Mouse (Mus musculus): Measurements from ENCODE around the gene Soat1. TPM values are rescaled to one million over a fixed set of nuclear protein-coding genes. Genes with fewer than 3 reads are reported as not detected.

The Soat1 gene
- polyA plus RNA-seq, 1 experiment from 2014 or later = 29.4 TPM

- 93% methylated on average over 12 of the region's 12 CpGs for WGBS
- Histone ChIP-seq H3K9me3 (replicated peaks) (no peaks in the 10 kb centered on the region), H3K4me3 (no peak overlapping the region), H3K36me3 (peaks cover 63% of the 10 kb centered on the region), H3K4me1 (no peaks in the 10 kb centered on the region), H3K27ac (replicated peaks) (no peak overlapping the region), H3K27me3 (ENCODE audit: low read depth, poor library complexity, severe bottlenecking) (no peaks in the 10 kb centered on the region)
- no peak for DNase-seq (ENCODE audit: low spot score)
Measured at GRCm38 (mm10) chr1:156442266-156442665, 31.9 kb downstream of the Soat1 start.

- no peak for DNase-seq (ENCODE audit: low spot score)
- Histone ChIP-seq H3K4me1 (no peaks in the 10 kb centered on the region), H3K9me3 (replicated peaks) (no peaks in the 10 kb centered on the region), H3K27me3 (ENCODE audit: low read depth, poor library complexity, severe bottlenecking) (no peaks in the 10 kb centered on the region), H3K4me3 (no peak overlapping the region), H3K27ac (replicated peaks) (no peak overlapping the region), H3K36me3 (peaks cover 92% of the 10 kb centered on the region)
- WGBS = 94% methylated on average over 5 of the region's 5 CpGs
Measured at GRCm38 (mm10) chr1:156437726-156438125, 36.4 kb downstream of the Soat1 start.

- WGBS = 94% methylated on average over 8 of the region's 8 CpGs
- Histone ChIP-seq H3K4me3 (no peak overlapping the region), H3K27ac (replicated peaks) (no peak overlapping the region), H3K4me1 (no peaks in the 10 kb centered on the region), H3K27me3 (ENCODE audit: low read depth, poor library complexity, severe bottlenecking) (no peaks in the 10 kb centered on the region), H3K9me3 (replicated peaks) (no peaks in the 10 kb centered on the region), H3K36me3 (peaks cover 96% of the 10 kb centered on the region)
- no peak for DNase-seq (ENCODE audit: low spot score)
Measured at GRCm38 (mm10) chr1:156437016-156437708, 37.0 kb downstream of the Soat1 start.

GRCm38 (mm10) chr1:156433497-156433896, 40.6 kb downstream of the Soat1 start:
- Histone ChIP-seq H3K9me3 (replicated peaks) (no peaks in the 10 kb centered on the region), H3K4me1 (no peaks in the 10 kb centered on the region), H3K27ac (replicated peaks) (no peak overlapping the region), H3K4me3 (no peak overlapping the region), H3K27me3 (ENCODE audit: low read depth, poor library complexity, severe bottlenecking) (no peaks in the 10 kb centered on the region), H3K36me3 (peaks cover 95% of the 10 kb centered on the region)
- DNase-seq (ENCODE audit: low spot score) = no peak
- WGBS = 91% methylated on average over 3 of the region's 3 CpGs

- Histone ChIP-seq H3K4me3 (no peak overlapping the region), H3K9me3 (replicated peaks) (no peaks in the 10 kb centered on the region), H3K27ac (replicated peaks) (no peak overlapping the region), H3K36me3 (peaks cover 86% of the 10 kb centered on the region), H3K27me3 (ENCODE audit: low read depth, poor library complexity, severe bottlenecking) (no peaks in the 10 kb centered on the region), H3K4me1 (no peaks in the 10 kb centered on the region)
- 85% methylated on average over 10 of the region's 10 CpGs for WGBS
- no peak for DNase-seq (ENCODE audit: low spot score)
Measured at GRCm38 (mm10) chr1:156432498-156432897, 41.6 kb downstream of the Soat1 start.

GRCm38 (mm10) chr1:156428434-156428833, 45.7 kb downstream of the Soat1 start:
- peaks cover 55% of the 10 kb centered on the region for H3K36me3 ChIP-seq
- H3K27me3 ChIP-seq (ENCODE audit: low read depth, poor library complexity, severe bottlenecking) = no peaks in the 10 kb centered on the region
- no peak for DNase-seq (ENCODE audit: low spot score)
- 94% methylated on average over 6 of the region's 6 CpGs for WGBS
- H3K27ac ChIP-seq (replicated peaks) = no peak overlapping the region
- no peaks in the 10 kb centered on the region for H3K4me1 ChIP-seq
- no peak overlapping the region for H3K4me3 ChIP-seq
- no peaks in the 10 kb centered on the region for H3K9me3 ChIP-seq (replicated peaks)

- Histone ChIP-seq H3K36me3 (peaks cover 28% of the 10 kb centered on the region), H3K9me3 (replicated peaks) (no peaks in the 10 kb centered on the region), H3K27ac (replicated peaks) (no peak overlapping the region), H3K27me3 (ENCODE audit: low read depth, poor library complexity, severe bottlenecking) (no peaks in the 10 kb centered on the region), H3K4me1 (peaks cover 6% of the 10 kb centered on the region), H3K4me3 (no peak overlapping the region)
- WGBS = 92% methylated on average over 4 of the region's 4 CpGs
- DNase-seq (ENCODE audit: low spot score) = no peak
Measured at GRCm38 (mm10) chr1:156425746-156426145, 48.4 kb downstream of the Soat1 start.

GRCm38 (mm10) chr1:156424054-156424453, 50.1 kb downstream of the Soat1 start:
- H3K4me1 ChIP-seq = peaks cover 11% of the 10 kb centered on the region
- no peaks in the 10 kb centered on the region for H3K27me3 ChIP-seq (ENCODE audit: low read depth, poor library complexity, severe bottlenecking)
- peaks cover 12% of the 10 kb centered on the region for H3K36me3 ChIP-seq
- H3K9me3 ChIP-seq (replicated peaks) = no peaks in the 10 kb centered on the region
- H3K4me3 ChIP-seq = no peak overlapping the region
- WGBS = 90% methylated on average over 3 of the region's 3 CpGs
- DNase-seq (ENCODE audit: low spot score) = no peak
- H3K27ac ChIP-seq (replicated peaks) = no peak overlapping the region

- Histone ChIP-seq H3K9me3 (replicated peaks) (no peaks in the 10 kb centered on the region), H3K27me3 (ENCODE audit: low read depth, poor library complexity, severe bottlenecking) (no peaks in the 10 kb centered on the region), H3K27ac (replicated peaks) (no peak overlapping the region), H3K4me1 (peaks cover 11% of the 10 kb centered on the region), H3K4me3 (no peak overlapping the region), H3K36me3 (peaks cover 6% of the 10 kb centered on the region)
- DNase-seq (ENCODE audit: low spot score) = no peak
- WGBS = 92% methylated on average over 6 of the region's 6 CpGs
Measured at GRCm38 (mm10) chr1:156423493-156423892, 50.6 kb downstream of the Soat1 start.

GRCm38 (mm10) chr1:156422856-156423255, 51.3 kb downstream of the Soat1 start:
- Histone ChIP-seq H3K27me3 (ENCODE audit: low read depth, poor library complexity, severe bottlenecking) (no peaks in the 10 kb centered on the region), H3K36me3 (peaks cover 5% of the 10 kb centered on the region; the same call in 1 of the 2 replicates), H3K4me3 (no peak overlapping the region), H3K9me3 (replicated peaks) (0 out of 2 replicates have a peak, but pooled peaks cover 3% of the 10 kb centered on the region), H3K27ac (replicated peaks) (no peak overlapping the region), H3K4me1 (peaks cover 11% of the 10 kb centered on the region)
- WGBS = 80% methylated on average over 6 of the region's 6 CpGs
- no peak for DNase-seq (ENCODE audit: low spot score)

GRCm38 (mm10) chr1:156420671-156421297, 53.3 kb downstream of the Soat1 start, which contains the start of gene Axdnd1:
Axdnd1 (minus strand) TSS chr1:156421159.
- Histone ChIP-seq H3K27ac (replicated peaks) (peak within 1 kb of the TSS; percentile 86), H3K4me3 (peak within 1 kb of the TSS; percentile 78), H3K36me3 (no peaks in the 10 kb centered on the region), H3K9me3 (replicated peaks) (peaks cover 3% of the 10 kb centered on the region; the same call in 1 of the 2 replicates), H3K4me1 (peaks cover 11% of the 10 kb centered on the region), H3K27me3 (ENCODE audit: low read depth, poor library complexity, severe bottlenecking) (no peaks in the 10 kb centered on the region)
- peak; percentile 87 for DNase-seq (ENCODE audit: low spot score)
- WGBS = under 1% methylated on average over 44 of the region's 44 CpGs

- no peaks in the 10 kb centered on the region for H3K36me3 ChIP-seq
- no peak overlapping the region for H3K4me3 ChIP-seq
- peaks cover 3% of the 10 kb centered on the region; the same call in 1 of the 2 replicates for H3K9me3 ChIP-seq (replicated peaks)
- peaks cover 11% of the 10 kb centered on the region for H3K4me1 ChIP-seq
- DNase-seq (ENCODE audit: low spot score) = no peak
- WGBS = 60% methylated on average over 4 of the region's 4 CpGs
- H3K27ac ChIP-seq (replicated peaks) = no peak overlapping the region
- H3K27me3 ChIP-seq (ENCODE audit: low read depth, poor library complexity, severe bottlenecking) = no peaks in the 10 kb centered on the region
Measured at GRCm38 (mm10) chr1:156418170-156418569, 56.0 kb downstream of the Soat1 start.

GRCm38 (mm10) chr1:156408521-156408920, 65.6 kb downstream of the Soat1 start:
- no peaks in the 10 kb centered on the region for H3K27me3 ChIP-seq (ENCODE audit: low read depth, poor library complexity, severe bottlenecking)
- no peak overlapping the region for H3K27ac ChIP-seq (replicated peaks)
- WGBS = 74% methylated on average over 4 of the region's 4 CpGs

More at GRCm38 (mm10) chr1:156408521-156408920, 65.6 kb downstream of the Soat1 start:
- Histone ChIP-seq H3K36me3 (no peaks in the 10 kb centered on the region), H3K9me3 (replicated peaks) (no peaks in the 10 kb centered on the region), H3K4me3 (no peak overlapping the region), H3K4me1 (no peaks in the 10 kb centered on the region)
- no peak for DNase-seq (ENCODE audit: low spot score)

Data from midbrain, embryonic 10.5 days (tissue).